Mouse (Mus musculus) forebrain, embryonic 16.5 days (tissue): ENCODE data around the gene Gdpd5. TPM values are rescaled to one million over a fixed set of nuclear protein-coding genes. Genes with fewer than 3 reads are reported as not detected.

Experiments
- ATAC-seq: fragments of 200-750 bp; cut with Nextera tagmentation; 2 replicates; pipeline ENCODE4 v1.8.0; 2017; ENCODE audit warnings: mild to moderate bottlenecking, moderate library complexity
- H3K27ac ChIP-seq: fragments of 300-500 bp; sonication (generic); 2 replicates; pipeline ENCODE4 v1.5.1; 2014; ENCODE audit warnings: low read length, control low read depth
- H3K27me3 ChIP-seq: fragments of 300-500 bp; sonication (generic); replicated peaks from 2 replicates; pipeline ENCODE4 v1.6.1; 2014; ENCODE audit warnings: low read length; ENCODE audit not compliant: control insufficient read depth, insufficient read depth
- H3K36me3 ChIP-seq: fragments of 300-500 bp; sonication (generic); 2 replicates; pipeline ENCODE4 v1.6.1; 2014; ENCODE audit not compliant: control insufficient read depth, insufficient read depth
- H3K4me1 ChIP-seq: fragments of 300-500 bp; sonication (generic); replicated peaks from 2 replicates; pipeline ENCODE4 v1.6.1; 2014; ENCODE audit warnings: low read length; ENCODE audit not compliant: control insufficient read depth, insufficient read depth
- H3K4me2 ChIP-seq: fragments of 300-500 bp; sonication (generic); 2 replicates; pipeline ENCODE4 v1.6.1; 2014; ENCODE audit warnings: mild to moderate bottlenecking, low read length, control low read depth
- H3K4me3 ChIP-seq: fragments of 300-500 bp; sonication (generic); replicated peaks from 2 replicates; pipeline ENCODE4 v1.5.1; 2014; ENCODE audit warnings: mild to moderate bottlenecking, low read length, control low read depth
- H3K9ac ChIP-seq: fragments of 300-500 bp; sonication (generic); replicated peaks from 2 replicates; pipeline ENCODE4 v1.6.1; 2014; ENCODE audit warnings: low read depth, low read length, control low read depth
- H3K9me3 ChIP-seq: fragments of 300-500 bp; sonication (generic); 2 replicates; pipeline ENCODE4 v1.6.1; 2016; ENCODE audit warnings: low read length; ENCODE audit not compliant: control insufficient read depth
- WGBS: fragments of 180-500 bp; shearing (Covaris S2); extraction: QIAGEN DNeasy Blood & Tissue Kit; methylation state at CpG from one replicate; pipeline ENCODE4 v1.1.7; 2014; 5-methylcytosine and 5-hydroxymethylcytosine counted together
- polyA plus RNA-seq: library from polyadenylated mRNA; unstranded; fragments of >200 nt; fragmentation: Nextera tagmentation; extraction: Ambion mirVana; gene quantifications from 2 replicates; pipeline ENCODE4 v1.2.1, GENCODE M21; 2015

The Gdpd5 gene
- polyA plus RNA-seq, 1 experiment from 2014 or later, result 48.0 TPM

DNA sequence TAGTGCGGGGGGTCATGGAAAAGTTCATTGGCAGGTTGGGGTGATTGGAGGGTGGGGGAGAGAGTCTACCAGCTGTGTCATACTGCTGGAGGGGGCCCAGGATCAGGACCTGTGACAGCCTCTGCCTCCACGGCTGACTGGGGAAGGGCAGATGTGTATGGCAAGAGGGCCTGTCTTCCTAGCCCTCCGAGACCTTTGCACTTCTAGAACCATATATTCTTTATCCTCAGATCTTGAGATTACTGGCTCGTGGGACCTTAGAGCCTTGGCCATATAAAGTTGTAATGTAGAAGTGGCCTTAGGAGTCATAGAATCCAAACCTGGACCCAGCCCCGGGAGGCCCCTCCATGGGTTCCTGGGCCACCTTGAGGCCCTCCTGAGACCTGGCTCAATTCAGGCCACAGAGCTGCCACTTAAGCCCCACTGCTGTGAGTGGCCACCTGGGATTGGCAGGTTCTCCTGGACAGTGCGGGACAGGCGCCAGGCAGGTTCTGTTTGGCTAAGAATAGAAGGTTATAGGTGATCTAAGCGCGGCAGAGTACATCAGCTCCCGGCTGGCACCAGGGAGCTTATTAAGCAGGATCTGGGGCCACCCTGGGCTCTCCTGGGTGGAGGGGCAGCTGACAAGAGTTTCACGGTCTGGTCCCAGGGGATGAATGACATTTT, 15.9 kb downstream of the Gdpd5 start:
- H3K27ac ChIP-seq, result no peak overlapping the region
- H3K27me3 ChIP-seq, result no peaks in the 10 kb centered on the region
- H3K36me3 ChIP-seq, result 0 out of 2 replicates have a peak, but pooled peaks cover 4% of the 10 kb centered on the region
- no peaks in the 10 kb centered on the region for H3K9me3 ChIP-seq
- no peak overlapping the region for H3K4me2 ChIP-seq
- H3K9ac ChIP-seq, result no peak overlapping the region
- ATAC-seq, result no peak
- H3K4me1 ChIP-seq, result peaks cover 6% of the 10 kb centered on the region; the same call in 1 of the 2 replicates
- WGBS, result 73% methylated on average over 11 of the region's 11 CpGs
- no peak overlapping the region for H3K4me3 ChIP-seq

- Histone ChIP-seq H3K36me3 (0 out of 2 replicates have a peak, but pooled peaks cover 4% of the 10 kb centered on the region), H3K27ac (no peak overlapping the region), H3K4me3 (no peak overlapping the region), H3K4me2 (no peak overlapping the region), H3K27me3 (no peaks in the 10 kb centered on the region), H3K9ac (no peak overlapping the region), H3K4me1 (no peaks in the 10 kb centered on the region), H3K9me3 (no peaks in the 10 kb centered on the region)
- ATAC-seq, result no peak
- 89% methylated on average over 8 of the region's 8 CpGs for WGBS
Measured at GRCm38 (mm10) chr7:99401373-99401772, 20.2 kb downstream of the Gdpd5 start.

DNA sequence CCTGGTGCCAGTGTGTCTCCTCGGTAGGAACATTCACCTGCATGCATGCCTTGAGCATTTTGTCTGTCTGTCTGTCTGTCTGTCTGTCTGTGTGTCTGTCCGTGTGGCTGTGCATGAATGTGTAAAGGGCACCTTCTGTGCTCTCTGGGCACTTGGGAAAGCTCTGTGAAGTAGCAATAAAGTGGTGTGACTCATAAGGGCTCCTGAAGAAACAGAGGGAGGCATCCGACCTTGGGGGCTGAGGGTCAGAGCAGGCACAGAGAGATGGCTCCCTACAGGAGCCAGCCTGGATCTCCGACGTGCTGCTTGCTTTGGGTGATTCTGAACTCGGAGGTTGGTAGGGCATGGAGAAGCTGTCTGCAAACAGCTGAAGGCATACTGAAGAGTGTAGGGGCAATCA, 21.3 kb downstream of the Gdpd5 start:
- Histone ChIP-seq H3K27me3 (no peaks in the 10 kb centered on the region), H3K4me3 (no peak overlapping the region), H3K4me2 (no peak overlapping the region), H3K36me3 (0 out of 2 replicates have a peak, but pooled peaks cover 4% of the 10 kb centered on the region), H3K4me1 (no peaks in the 10 kb centered on the region), H3K9me3 (no peaks in the 10 kb centered on the region), H3K9ac (no peak overlapping the region), H3K27ac (no peak overlapping the region)
- ATAC-seq, result no peak
- 80% methylated on average over 6 of the region's 6 CpGs for WGBS

GRCm38 (mm10) chr7:99403254-99403653, 22.0 kb downstream of the Gdpd5 start:
- Histone ChIP-seq H3K9ac (no peak overlapping the region), H3K27ac (no peak overlapping the region), H3K27me3 (no peaks in the 10 kb centered on the region), H3K4me1 (no peaks in the 10 kb centered on the region), H3K4me3 (no peak overlapping the region), H3K9me3 (no peaks in the 10 kb centered on the region), H3K36me3 (0 out of 2 replicates have a peak, but pooled peaks cover 4% of the 10 kb centered on the region), H3K4me2 (no peak overlapping the region)
- WGBS, result 88% methylated on average over 7 of the region's 7 CpGs
- ATAC-seq, result no peak

- Histone ChIP-seq H3K4me2 (no peak overlapping the region), H3K27ac (no peak overlapping the region), H3K36me3 (0 out of 2 replicates have a peak, but pooled peaks cover 2% of the 10 kb centered on the region), H3K27me3 (no peaks in the 10 kb centered on the region), H3K4me1 (no peaks in the 10 kb centered on the region), H3K9me3 (no peaks in the 10 kb centered on the region), H3K4me3 (no peak overlapping the region), H3K9ac (no peak overlapping the region)
- WGBS, result 83% methylated on average over 12 of the region's 12 CpGs
- no peak for ATAC-seq
Measured at GRCm38 (mm10) chr7:99404031-99404735, 23.0 kb downstream of the Gdpd5 start.

GRCm38 (mm10) chr7:99405386-99406155, 24.4 kb downstream of the Gdpd5 start:
- H3K9ac ChIP-seq, result no peak overlapping the region
- WGBS, result 15% methylated on average over 8 of the region's 8 CpGs

GRCm38 (mm10) chr7:99407598-99407997, 26.4 kb downstream of the Gdpd5 start:
- ATAC-seq, result no peak
- H3K4me3 ChIP-seq, result no peak overlapping the region
- H3K9me3 ChIP-seq, result no peaks in the 10 kb centered on the region
- H3K4me1 ChIP-seq, result no peaks in the 10 kb centered on the region
- H3K36me3 ChIP-seq, result no peaks in the 10 kb centered on the region
- WGBS, result 89% methylated on average over 2 of the region's 2 CpGs
- H3K27ac ChIP-seq, result no peak overlapping the region
- H3K9ac ChIP-seq, result no peak overlapping the region
- no peak overlapping the region for H3K4me2 ChIP-seq
- H3K27me3 ChIP-seq, result no peaks in the 10 kb centered on the region

More at GRCm38 (mm10) chr7:99405386-99406155, 24.4 kb downstream of the Gdpd5 start:
- H3K4me2 ChIP-seq, result no peak overlapping the region
- no peak overlapping the region for H3K4me3 ChIP-seq
- ATAC-seq, result no peak
- H3K4me1 ChIP-seq, result no peaks in the 10 kb centered on the region
- no peaks in the 10 kb centered on the region for H3K27me3 ChIP-seq
- no peaks in the 10 kb centered on the region for H3K9me3 ChIP-seq
- H3K36me3 ChIP-seq, result no peaks in the 10 kb centered on the region
- H3K27ac ChIP-seq, result no peak overlapping the region

DNA sequence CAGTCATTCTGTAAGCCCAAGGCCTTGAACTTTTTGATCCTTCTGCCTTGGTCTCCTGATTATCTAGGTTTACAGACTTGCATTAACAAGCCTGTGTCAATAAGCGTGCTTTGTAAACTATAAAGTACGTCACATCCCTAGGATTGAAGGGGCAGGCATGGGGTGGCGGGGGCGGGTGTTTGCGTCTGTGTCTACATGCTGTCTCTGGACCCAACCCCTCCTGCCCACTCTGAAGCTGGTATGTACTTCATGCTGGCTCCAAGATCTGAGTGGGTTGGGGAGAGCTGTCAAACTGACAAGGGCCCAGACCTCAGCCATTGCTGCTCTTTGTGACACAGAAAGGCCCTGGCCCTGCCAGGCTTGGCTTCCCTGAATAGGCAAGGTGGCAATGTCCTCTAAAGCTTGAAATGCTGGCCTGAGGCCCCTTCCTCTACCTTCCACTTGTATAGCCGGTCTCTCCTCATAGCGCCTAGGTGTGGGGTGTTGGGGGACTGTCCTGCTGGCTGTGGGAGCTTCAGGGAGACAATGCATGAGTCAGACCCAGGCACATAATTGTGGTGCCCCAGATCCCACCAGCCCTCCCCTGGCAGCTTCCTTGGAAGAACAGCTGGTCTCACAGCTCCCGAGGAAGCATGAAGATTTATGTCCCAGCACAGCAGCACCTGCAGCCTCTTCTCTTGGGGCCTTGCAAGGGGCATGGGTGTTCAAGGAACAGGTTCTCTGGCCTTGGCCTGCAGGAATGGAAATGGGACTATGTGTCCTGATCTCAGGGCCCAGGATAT, 28.4 kb downstream of the Gdpd5 start:
- 77% methylated on average over 8 of the region's 8 CpGs for WGBS
- Histone ChIP-seq H3K4me3 (no peak overlapping the region), H3K4me2 (no peak overlapping the region), H3K9me3 (no peaks in the 10 kb centered on the region), H3K9ac (no peak overlapping the region), H3K36me3 (no peaks in the 10 kb centered on the region), H3K4me1 (no peaks in the 10 kb centered on the region), H3K27ac (no peak overlapping the region), H3K27me3 (no peaks in the 10 kb centered on the region)
- no peak for ATAC-seq
